Mouse (Mus musculus) left cerebral cortex, adult 8-10 months (tissue): ENCODE results near the gene Vps29. TPM values are rescaled to one million over a fixed set of nuclear protein-coding genes. Genes with fewer than 3 reads are reported as not detected.

Experiments used
- DNase-seq, 2 experiments: peaks; one replicate each; pipeline ENCODE4 v3.0.0; 2022; ENCODE audit warnings: low spot score in 2 of 2
- total RNA-seq, 4 experiments: library from RNA; stranded (reverse); gene quantifications; 2 replicates each; pipeline ENCODE4 v1.2.4; 2022

The Vps29 gene
- total RNA-seq, 4 experiments from 2014 or later = 182 to 219 (median 199) TPM

GRCm38 (mm10) chr5:122334682-122335081 is 19.5 kb upstream of the Vps29 start:
- DNase-seq = no peak

- DNase-seq = no peak
Observed at GRCm38 (mm10) chr5:122336554-122337294, 17.4 kb upstream of the Vps29 start.

DNA sequence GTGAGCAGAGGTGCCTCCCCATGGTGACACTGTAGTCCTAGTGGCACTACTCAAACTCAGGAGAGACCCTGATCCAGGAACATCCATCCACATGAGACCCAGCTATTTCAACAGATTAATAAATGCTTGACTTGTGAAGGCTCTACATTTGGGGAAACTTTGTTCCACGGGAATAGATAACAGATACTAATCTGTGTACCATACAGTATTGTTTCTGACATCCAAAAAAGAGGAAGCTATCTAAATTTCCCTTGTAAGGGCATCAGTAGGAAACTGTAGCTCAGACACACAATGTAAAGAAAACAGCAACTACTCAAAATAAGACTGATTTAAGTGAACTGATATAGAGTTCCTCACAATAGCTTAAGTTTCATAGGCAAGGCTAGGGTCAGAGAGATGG is 11.3 kb upstream of the Vps29 start:
- DNase-seq = no peak

DNA sequence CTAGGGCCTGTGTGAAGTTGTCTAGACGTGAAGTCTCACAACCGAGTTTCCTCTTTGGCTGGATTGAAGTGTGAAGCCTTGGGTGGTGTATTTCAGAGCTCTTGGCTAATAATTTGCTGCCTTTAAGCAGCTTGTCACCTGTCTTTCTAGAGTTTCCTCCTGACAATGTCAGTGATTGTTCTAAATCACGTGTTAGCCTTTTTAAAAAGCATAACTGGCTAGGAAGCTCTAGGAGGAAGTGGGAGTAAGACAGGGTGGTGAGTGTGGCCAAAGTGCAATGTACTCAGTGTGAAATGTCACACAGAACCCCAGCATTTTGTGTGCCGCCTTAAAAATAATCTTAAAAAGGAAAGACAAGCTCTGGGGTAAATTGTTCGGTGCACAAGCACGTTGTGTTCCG is 10.4 kb upstream of the Vps29 start:
- no peak for DNase-seq

GRCm38 (mm10) chr5:122344260-122344659 is 9.9 kb upstream of the Vps29 start:
- DNase-seq = peak in 1 of 2 experiments; percentile 32

DNA sequence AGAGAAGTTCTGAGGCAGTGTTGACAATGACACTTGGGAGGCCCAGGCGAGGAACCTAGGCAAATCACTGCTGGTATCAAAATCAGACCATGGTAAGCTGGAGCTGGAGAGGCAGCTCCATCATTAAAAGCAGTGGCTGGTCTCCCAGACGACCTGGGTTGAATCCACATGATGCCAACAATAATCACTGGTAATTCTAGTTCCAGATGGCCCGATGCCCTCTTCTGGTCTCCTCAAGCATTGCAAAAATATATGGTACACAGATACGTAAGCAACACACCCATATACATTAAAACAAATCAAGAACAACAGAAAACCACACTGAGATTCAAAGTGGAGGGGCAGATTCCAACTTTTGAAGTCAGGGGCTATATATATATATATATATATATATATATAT is 8.4 kb upstream of the Vps29 start:
- DNase-seq = no peak

DNA sequence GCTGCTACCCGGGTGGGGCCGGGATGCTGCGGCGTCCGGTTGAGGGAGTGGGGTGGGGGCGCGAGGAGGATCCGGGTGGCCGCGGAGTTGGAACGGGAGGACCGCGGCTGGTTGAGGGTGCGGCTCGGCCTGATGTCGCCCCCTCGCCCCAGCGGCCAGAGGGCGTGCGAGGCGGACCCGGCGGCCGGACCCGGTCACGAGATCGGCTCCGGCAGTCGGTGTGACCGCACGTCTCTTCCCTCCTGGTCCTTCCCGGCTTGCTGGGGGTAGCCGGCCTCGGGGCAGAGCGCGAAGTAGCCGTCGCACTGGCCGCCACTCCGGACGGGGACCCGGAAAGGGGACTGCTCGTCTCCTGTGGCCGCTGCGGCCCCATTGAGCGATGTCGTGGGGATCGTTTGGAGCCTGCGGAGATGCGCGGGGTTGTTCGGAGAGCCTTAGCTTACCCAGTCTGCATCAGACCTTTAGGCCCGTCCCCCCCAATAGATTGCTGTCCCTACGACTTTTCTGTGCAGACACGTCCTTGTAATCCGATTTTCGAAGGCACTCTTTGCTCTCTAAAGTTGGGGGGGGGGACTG is 411 bp downstream of the Vps29 start:
- no peak for DNase-seq

DNA sequence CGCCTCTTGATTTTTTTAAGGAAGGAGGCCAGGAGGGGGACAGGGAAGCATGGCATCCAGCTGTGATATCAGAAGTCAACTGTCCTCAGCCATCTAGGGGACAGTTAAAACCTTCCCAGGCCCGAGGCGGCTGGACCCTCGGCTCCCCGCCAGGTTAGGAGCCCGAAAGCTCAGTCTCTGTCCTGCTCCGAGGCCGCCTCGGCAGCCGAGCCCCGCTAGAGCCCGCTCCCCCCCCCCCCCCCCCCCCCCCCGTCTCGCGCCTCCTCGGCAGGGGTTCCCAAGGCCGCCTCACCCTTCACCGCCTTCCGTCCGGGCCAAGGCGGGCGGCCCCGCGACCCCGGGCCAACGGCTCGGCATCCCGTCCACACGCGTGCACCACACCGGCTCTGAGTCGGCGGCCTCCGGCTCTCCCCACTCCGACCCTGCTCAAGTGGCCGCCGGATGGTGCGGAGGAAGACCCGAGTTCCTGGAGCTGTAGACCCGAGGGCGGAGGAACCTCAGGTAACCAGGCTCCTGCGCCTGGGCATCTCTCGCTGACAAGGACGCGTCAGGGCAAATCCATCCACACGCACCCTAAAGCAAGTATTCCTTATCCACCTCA is 17.5 kb downstream of the Vps29 start, which contains the start of gene Gpn3:
Gene Gpn3, plus strand, starts transcription at position 286 of the 601 bp plus-strand sequence.
- no peak for DNase-seq

DNA sequence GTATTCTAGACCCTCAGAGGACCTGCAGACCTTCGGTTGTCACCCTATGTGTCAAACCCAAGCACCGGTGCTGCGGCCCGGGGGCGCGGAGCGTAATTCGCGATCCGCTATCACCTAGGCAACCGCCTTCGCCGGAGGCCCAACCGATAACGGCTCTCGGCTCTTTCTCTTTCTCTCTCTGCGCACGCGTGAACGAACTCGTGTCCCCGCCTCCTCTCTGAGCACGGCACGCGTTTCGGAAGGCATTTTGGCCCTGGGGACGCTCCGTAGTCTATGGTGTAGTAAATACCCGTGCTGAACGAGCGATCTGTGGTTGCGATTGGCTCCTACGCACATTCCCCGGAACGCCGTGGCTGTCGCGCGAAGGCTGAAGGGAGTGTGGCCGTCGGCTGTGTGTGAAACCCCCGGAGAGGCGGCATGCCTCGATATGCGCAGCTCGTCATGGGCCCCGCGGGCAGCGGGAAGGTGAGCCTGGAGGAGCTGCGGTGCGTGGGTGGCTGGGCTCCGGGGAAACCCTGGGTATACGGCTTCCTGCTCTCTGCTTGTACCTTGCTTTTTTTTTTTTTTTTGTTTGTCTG is 18.1 kb downstream of the Vps29 start, which contains the start of gene Fam216a:
Gene Fam216a, minus strand, starts transcription at position 173 of the 578 bp plus-strand sequence.
- DNase-seq = peak; percentile 98 to 99

GRCm38 (mm10) chr5:122372878-122373277 is 18.7 kb downstream of the Vps29 start:
- DNase-seq = no peak

DNA sequence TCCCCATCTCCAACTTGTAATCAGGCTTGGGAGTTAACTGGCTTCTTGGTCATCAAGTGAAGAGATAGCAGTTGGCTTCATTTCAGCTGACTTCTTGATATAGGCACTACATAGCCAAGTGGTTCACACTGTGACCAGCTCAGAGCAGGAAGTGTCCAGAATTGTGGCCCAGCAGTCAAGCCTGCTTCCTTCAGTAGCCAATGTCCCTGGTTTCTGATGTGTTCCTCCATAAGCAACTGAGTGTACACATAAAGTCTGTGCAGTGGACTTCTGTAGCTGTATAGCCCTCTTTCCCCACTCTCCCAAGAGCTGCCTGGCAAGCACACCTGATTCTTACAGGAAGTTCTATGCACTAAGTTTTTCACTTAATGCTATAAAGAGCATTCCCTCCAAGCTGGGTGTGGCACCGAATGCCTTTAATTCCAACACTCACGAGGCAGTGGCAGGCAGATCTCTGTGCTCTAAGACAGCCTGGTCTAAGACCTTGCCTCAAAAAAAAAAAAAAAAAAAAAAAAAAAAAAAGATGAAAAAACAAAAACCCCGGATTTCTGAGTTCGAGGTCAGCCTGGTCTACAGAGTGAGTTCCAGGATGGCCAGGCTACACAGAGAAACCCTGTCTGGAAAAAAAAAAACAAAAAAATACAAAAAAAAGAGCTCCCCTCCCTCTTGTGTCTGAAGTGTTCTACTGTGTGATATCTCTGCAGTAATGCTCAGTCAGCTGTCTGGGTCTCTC is 23.1 kb downstream of the Vps29 start:
- DNase-seq = no peak

DNA sequence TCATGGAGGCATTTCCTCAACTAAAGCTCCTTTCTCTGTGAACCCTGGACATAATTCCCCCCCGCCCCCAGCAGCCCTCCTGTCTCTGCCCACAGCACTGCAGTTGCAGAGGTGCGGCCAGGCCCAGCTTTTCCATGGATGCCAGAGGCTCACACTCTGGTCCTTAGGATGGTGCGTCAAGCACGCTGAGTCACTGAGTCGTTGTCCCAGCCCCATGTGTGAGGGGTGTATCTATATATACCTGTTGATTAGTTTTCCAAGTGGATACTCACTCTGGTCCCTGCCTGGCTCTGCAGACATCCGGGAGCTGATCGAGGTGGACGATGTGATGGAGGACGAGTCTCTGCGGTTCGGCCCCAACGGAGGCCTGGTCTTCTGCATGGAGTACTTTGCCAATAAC is 24.0 kb downstream of the Vps29 start:
- no peak for DNase-seq

DNA sequence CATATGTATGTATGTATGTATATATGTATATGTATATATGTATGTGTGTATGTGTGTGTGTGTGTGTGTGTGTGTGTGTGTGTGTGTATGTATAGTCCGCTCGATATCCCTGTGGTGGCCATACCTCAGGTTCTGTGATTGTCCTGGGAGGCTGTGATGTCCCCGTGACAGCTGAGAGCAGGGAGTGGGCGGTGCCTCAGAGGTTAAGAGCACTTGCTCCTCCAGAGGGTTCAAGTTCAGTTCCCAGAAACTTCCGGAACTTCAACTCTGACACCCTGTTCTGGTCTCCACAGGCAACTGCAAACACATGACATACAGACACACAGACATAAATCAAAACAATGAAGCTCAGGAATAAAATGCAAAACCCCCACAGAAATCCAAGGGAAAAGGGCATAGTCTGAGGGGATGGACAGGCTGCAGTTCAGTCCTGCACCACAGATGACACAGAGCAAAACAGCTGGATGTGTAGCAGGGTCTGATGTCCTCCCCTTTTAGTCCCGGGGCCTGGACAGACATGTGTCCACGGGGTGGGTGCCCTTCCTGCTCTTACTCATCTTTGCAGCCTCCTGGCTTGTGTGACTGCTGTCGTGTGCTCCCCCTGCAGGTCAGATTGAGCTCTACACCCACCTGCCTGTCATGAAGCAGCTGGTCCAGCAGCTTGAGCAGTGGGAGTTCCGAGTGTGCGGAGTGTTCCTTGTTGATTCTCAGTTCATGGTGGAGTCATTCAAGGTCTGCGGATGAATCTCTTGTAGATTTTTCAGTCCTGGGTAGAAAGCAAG is 25.4 kb downstream of the Vps29 start:
- DNase-seq = peak; percentile 54 to 75

DNA sequence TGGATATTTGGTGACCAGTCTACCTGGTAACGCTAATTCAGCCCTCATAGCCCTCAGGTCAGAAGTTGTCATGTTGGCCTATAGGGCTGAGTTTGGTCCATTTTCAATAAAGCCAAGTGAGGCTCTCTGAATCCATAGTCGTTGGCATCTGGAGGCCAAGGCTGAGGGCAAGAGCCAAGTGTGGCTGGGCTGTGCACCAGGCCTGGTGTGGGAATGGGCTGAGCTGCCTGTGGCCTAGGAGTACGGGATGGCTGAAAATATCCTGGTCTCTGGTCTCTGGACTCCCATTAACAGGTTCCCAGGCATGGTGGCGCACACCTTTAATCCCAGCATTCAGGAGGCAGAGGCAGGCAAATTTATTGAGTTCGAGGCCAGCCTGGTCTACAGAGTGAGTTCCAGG is 35.8 kb downstream of the Vps29 start:
- no peak for DNase-seq

DNA sequence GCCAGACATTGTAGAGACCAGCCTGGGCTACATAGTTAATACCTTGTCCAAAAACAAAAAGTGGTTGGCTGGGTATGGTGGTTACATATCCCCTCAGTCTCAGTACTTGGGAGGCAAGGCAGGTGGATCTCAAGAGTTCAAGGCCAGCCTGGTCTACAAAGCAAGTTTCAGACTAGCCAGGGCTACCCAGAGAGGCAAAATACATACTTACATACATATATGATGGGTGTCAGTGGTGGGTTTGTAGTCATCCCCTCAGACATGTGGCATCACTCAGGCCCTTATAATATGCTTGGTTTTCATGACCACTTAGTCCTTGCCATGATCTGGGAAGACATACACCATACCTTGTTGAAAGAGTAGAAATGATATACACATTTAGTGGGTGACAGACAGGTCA is 36.5 kb downstream of the Vps29 start:
- no peak for DNase-seq

GRCm38 (mm10) chr5:122391178-122391785 is 37.1 kb downstream of the Vps29 start:
- no peak for DNase-seq

DNA sequence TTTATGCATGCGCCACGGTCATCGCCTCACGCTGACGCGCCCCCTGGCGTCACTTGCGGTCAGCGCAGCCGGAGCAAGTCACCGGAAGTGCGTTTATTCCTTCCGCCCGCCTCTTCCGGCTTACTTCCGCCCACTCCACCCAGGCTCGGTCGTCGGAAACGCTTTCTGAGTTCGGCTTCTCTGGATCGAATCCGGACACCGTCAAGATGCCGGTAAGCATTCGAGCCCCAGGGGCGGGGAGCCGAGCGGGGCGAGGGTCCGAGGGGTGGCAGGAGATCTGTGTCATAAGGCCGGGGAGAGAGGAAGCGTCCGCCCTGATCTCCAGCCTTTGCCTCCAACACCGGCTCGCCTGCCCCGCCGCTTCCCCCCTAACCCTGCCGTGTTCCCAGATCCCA is 37.6 kb downstream of the Vps29 start, which contains the start of gene Arpc3:
Gene Arpc3, plus strand, starts transcription at position 93 of the 395 bp plus-strand sequence.
- DNase-seq = peak; percentile 84 to 89

GRCm38 (mm10) chr5:122392227-122393004 is 38.2 kb downstream of the Vps29 start:
- DNase-seq = no peak

GRCm38 (mm10) chr5:122393887-122394286 is 39.7 kb downstream of the Vps29 start:
- DNase-seq = peak in 1 of 2 experiments; percentile 59
